ENCODE assay signal across 9 mouse cellular contexts in genomic region chr17:33746011-33746410, GRCm38 (mm10). TPM values are rescaled to one million over a fixed set of nuclear protein-coding genes. Genes with fewer than 3 reads are reported as not detected.
DNase-seq lines count a peak whose midpoint lies in the region; ATAC-seq and TF ChIP-seq lines count a peak whose summit lies in the region.
"Had no signal": no experiment of that assay in that cellular context is flagged by ENCODE, and none has a peak within 500 bp of the region (broad histone marks: within the 10 kb centered on the region; RNA-seq: fewer than 3 reads in every experiment).

No protein-coding gene starts in this region.

- 0 out of 2 replicates have a peak, but pooled peaks cover 6% of the 10 kb centered on the region for H3K9me3 ChIP-seq in kidney, embryonic 16.5 days (ENCODE audit: low read length)
- H3K9me3 ChIP-seq in heart, embryonic 16.5 days (replicated peaks; ENCODE audit: control insufficient read depth, low read length) = no peaks in the 10 kb centered on the region
- H3K9me3 ChIP-seq: midbrain, embryonic 12.5 days had no signal

- WGBS in kidney, adult 2 months = 52% methylated on average over 2 of the region's 2 CpGs
- WGBS in kidney, embryonic 16.5 days = 78% methylated on average over 2 of the region's 2 CpGs
- 35% methylated on average over 2 of the region's 2 CpGs for WGBS in heart, embryonic 16.5 days
- WGBS in lung, adult 2 months = 44% methylated on average over 2 of the region's 2 CpGs

- peaks cover 2% of the 10 kb centered on the region; the same call in 1 of the 2 replicates for H3K4me1 ChIP-seq in kidney, adult 2 months (ENCODE audit: control insufficient read depth, insufficient read depth, low read length)
- no peaks in the 10 kb centered on the region for H3K4me1 ChIP-seq in kidney, embryonic 16.5 days (ENCODE audit: insufficient read depth, low read length)
- peaks cover 10% of the 10 kb centered on the region; the same call in 1 of the 2 replicates for H3K4me1 ChIP-seq in heart, embryonic 16.5 days (ENCODE audit: control insufficient read depth, insufficient read depth, low read length)
- H3K4me1 ChIP-seq in lung, adult 2 months (ENCODE audit: control insufficient read depth, insufficient read depth, low read length) = peaks cover 11% of the 10 kb centered on the region
- H3K4me1 ChIP-seq: midbrain, embryonic 12.5 days had no signal

- no peak for TF ChIP-seq POLR2A in kidney, adult 2 months (IDR thresholded peaks at IDR 0.05; ENCODE audit: low read depth, low read length)
- no peak for TF ChIP-seq POLR2A in lung, adult 2 months (IDR thresholded peaks at IDR 0.05; ENCODE audit: borderline replicate concordance, extremely low read depth, low read depth, low read length)

- no peak overlapping the region for H3K4me2 ChIP-seq in kidney, embryonic 16.5 days (replicated peaks; ENCODE audit: low read depth, low read length)
- no peak overlapping the region for H3K4me2 ChIP-seq in heart, embryonic 16.5 days (ENCODE audit: low read depth, low read length)
- H3K4me2 ChIP-seq: midbrain, embryonic 12.5 days had no signal

- H3K4me3 ChIP-seq in kidney, adult 2 months (ENCODE audit: insufficient read depth, low read depth, low read length) = no peak overlapping the region
- no peak overlapping the region for H3K4me3 ChIP-seq in kidney, embryonic 16.5 days (ENCODE audit: low read length)
- no peak overlapping the region for H3K4me3 ChIP-seq in heart, embryonic 16.5 days (ENCODE audit: low read length)
- no peak overlapping the region for H3K4me3 ChIP-seq in lung, adult 2 months (replicated peaks; ENCODE audit: extremely low read depth, low read depth, low read length)
- H3K4me3 ChIP-seq: midbrain, embryonic 12.5 days had no signal

- no peak overlapping the region for H3K27ac ChIP-seq in kidney, adult 2 months (ENCODE audit: insufficient read depth, low read depth, low read length)
- H3K27ac ChIP-seq in kidney, embryonic 16.5 days (ENCODE audit: low read length) = no peak overlapping the region
- no peak overlapping the region for H3K27ac ChIP-seq in heart, embryonic 16.5 days (ENCODE audit: low read length)
- H3K27ac ChIP-seq: midbrain, embryonic 12.5 days had no signal

- no peak overlapping the region for H3K9ac ChIP-seq in kidney, embryonic 16.5 days (replicated peaks; ENCODE audit: low read length)
- no peak overlapping the region for H3K9ac ChIP-seq in heart, embryonic 16.5 days (ENCODE audit: low read length)
- H3K9ac ChIP-seq: midbrain, embryonic 12.5 days had no signal

- peak; percentile 55 for DNase-seq in kidney, adult 2 months
- peak; percentile 36 to 56 for DNase-seq in adrenal gland, postnatal 36 days
- peak; percentile 41 for DNase-seq in lung, adult 2 months
- no peak for DNase-seq in thymus, postnatal 0 days (ENCODE audit: low spot score)
- DNase-seq in right cerebral cortex, postnatal 10 days (ENCODE audit: low spot score in 2 of 2) = no peak
- DNase-seq in urinary bladder, postnatal 14 days (ENCODE audit: low spot score) = no peak

- peaks cover 1% of the 10 kb centered on the region for H3K36me3 ChIP-seq in kidney, adult 2 months (ENCODE audit: control insufficient read depth, insufficient read depth, low read length)
- peaks cover 41% of the 10 kb centered on the region for H3K36me3 ChIP-seq in kidney, embryonic 16.5 days (ENCODE audit: insufficient read depth, low read length)
- H3K36me3 ChIP-seq in heart, embryonic 16.5 days (ENCODE audit: control insufficient read depth, insufficient read depth) = peaks cover 26% of the 10 kb centered on the region

- no peaks in the 10 kb centered on the region for H3K27me3 ChIP-seq in kidney, adult 2 months (replicated peaks; ENCODE audit: control insufficient read depth, insufficient read depth, low read length)
- H3K27me3 ChIP-seq in kidney, embryonic 16.5 days (ENCODE audit: insufficient read depth, low read length) = no peaks in the 10 kb centered on the region
- no peaks in the 10 kb centered on the region for H3K27me3 ChIP-seq in heart, embryonic 16.5 days (ENCODE audit: control insufficient read depth, insufficient read depth, low read length)
- H3K27me3 ChIP-seq: midbrain, embryonic 12.5 days had no signal

- no peak for ATAC-seq in kidney, embryonic 16.5 days (ENCODE audit: low FRiP score, low TSS enrichment)
- ATAC-seq in heart, embryonic 16.5 days (replicated peaks; ENCODE audit: extremely low read depth, insufficient read depth, low FRiP score) = peak; percentile 85

- TF ChIP-seq CTCF in kidney, adult 2 months (conservative IDR thresholded peaks at IDR 0.05; ENCODE audit: insufficient read depth, insufficient read length, low read depth, low read length) = peak; percentile 96
- peak; percentile 83 for TF ChIP-seq CTCF in lung, adult 2 months (IDR thresholded peaks at IDR 0.05; ENCODE audit: insufficient read depth, low read length)

RNA-seq across cellular contexts. Expression of gene Rab11b, which starts 14.3 kb away (rescaled TPM):
- polyA plus RNA-seq in kidney, adult 2 months (2012; rRNA removed) = 291 and 303 TPM in 2 replicates
- polyA plus RNA-seq in kidney, embryonic 16.5 days (2015; fragmentation: Nextera tagmentation; extraction: Ambion mirVana) = 245 and 303 TPM in 2 replicates
- total RNA-seq in adrenal gland, postnatal 36 days (2021) = 100 to 1,000 TPM; 231 to 299 TPM
- polyA plus RNA-seq in heart, embryonic 16.5 days (2015; fragmentation: Nextera tagmentation; extraction: Ambion mirVana) = 278 and 304 TPM in 2 replicates
- 389 and 406 TPM in 2 replicates for polyA plus RNA-seq in lung, adult 2 months (2012; rRNA removed)
- 214 and 227 TPM in 2 replicates for polyA plus RNA-seq in thymus, postnatal 0 days (2015; fragmentation: Nextera tagmentation; extraction: Ambion mirVana)

RNA-seq across cellular contexts. Expression of gene March2, which starts 27.5 kb away (rescaled TPM):
- 95.8 and 102 TPM in 2 replicates for polyA plus RNA-seq in kidney, adult 2 months (2012; rRNA removed)
- polyA plus RNA-seq in kidney, embryonic 16.5 days (2015; fragmentation: Nextera tagmentation; extraction: Ambion mirVana) = 58.4 and 61.9 TPM in 2 replicates
- total RNA-seq in adrenal gland, postnatal 36 days (2021) = 100 to 1,000 TPM in 1 of 2 experiments, 10 to 100 TPM in 1; 92.9 to 119 TPM
- 96.0 and 100 TPM in 2 replicates for polyA plus RNA-seq in heart, embryonic 16.5 days (2015; fragmentation: Nextera tagmentation; extraction: Ambion mirVana)
- polyA plus RNA-seq in lung, adult 2 months (2012; rRNA removed) = 114 and 126 TPM in 2 replicates
- polyA plus RNA-seq in thymus, postnatal 0 days (2015; fragmentation: Nextera tagmentation; extraction: Ambion mirVana) = 83.3 and 90.7 TPM in 2 replicates

RNA-seq across cellular contexts. Expression of gene Angptl4, which starts 35.6 kb away (rescaled TPM):
- 19.2 and 21.0 TPM in 2 replicates for polyA plus RNA-seq in kidney, adult 2 months (2012; rRNA removed)
- 28.4 and 29.5 TPM in 2 replicates for polyA plus RNA-seq in kidney, embryonic 16.5 days (2015; fragmentation: Nextera tagmentation; extraction: Ambion mirVana)
- total RNA-seq in adrenal gland, postnatal 36 days (2021) = 100 to 1,000 TPM in 1 of 2 experiments, 10 to 100 TPM in 1; 62.7 to 110 TPM
- 16.4 and 20.5 TPM in 2 replicates for polyA plus RNA-seq in heart, embryonic 16.5 days (2015; fragmentation: Nextera tagmentation; extraction: Ambion mirVana)
- polyA plus RNA-seq in lung, adult 2 months (2012; rRNA removed) = 34.6 and 87.6 TPM in 2 replicates
- 28.7 and 36.7 TPM in 2 replicates for polyA plus RNA-seq in thymus, postnatal 0 days (2015; fragmentation: Nextera tagmentation; extraction: Ambion mirVana)

RNA-seq across cellular contexts. Expression of gene Hnrnpm, which starts 59.4 kb away (rescaled TPM):
- 49.9 and 50.7 TPM in 2 replicates for polyA plus RNA-seq in kidney, adult 2 months (2012; rRNA removed)
- 390 and 407 TPM in 2 replicates for polyA plus RNA-seq in kidney, embryonic 16.5 days (2015; fragmentation: Nextera tagmentation; extraction: Ambion mirVana)
- total RNA-seq in adrenal gland, postnatal 36 days (2021) = 100 to 1,000 TPM; 136 to 171 TPM
- 192 and 225 TPM in 2 replicates for polyA plus RNA-seq in heart, embryonic 16.5 days (2015; fragmentation: Nextera tagmentation; extraction: Ambion mirVana)
- 72.4 and 83.8 TPM in 2 replicates for polyA plus RNA-seq in lung, adult 2 months (2012; rRNA removed)
- 317 and 345 TPM in 2 replicates for polyA plus RNA-seq in thymus, postnatal 0 days (2015; fragmentation: Nextera tagmentation; extraction: Ambion mirVana)

Comparison
In these comparisons a context has a peak if more than half of its experiments do, and no peak if none do; other contexts are left out.
1. DNase-seq: peak in kidney, adult 2 months (single experiment), adrenal gland, postnatal 36 days (2 of 2) and lung, adult 2 months (single experiment); none in thymus, postnatal 0 days (single experiment), right cerebral cortex, postnatal 10 days (0 of 2) and urinary bladder, postnatal 14 days (single experiment).